Mouse (Mus musculus) left cerebral cortex, adult 2 months (tissue): ENCODE results near the gene Nell2. TPM values are rescaled to one million over a fixed set of nuclear protein-coding genes. Genes with fewer than 3 reads are reported as not detected.
A peak's percentile ranks its signal among the peaks of the same experiment; 100 is the strongest.

Experiments
- DNase-seq, 2 experiments: peaks; one replicate each; pipeline ENCODE4 v3.0.0; 2021 to 2022; ENCODE audit warnings: low spot score in 2 of 2, mixed read lengths in 1 of 2; ENCODE audit errors: extremely low spot score in 1 of 2
- H3K27ac ChIP-seq: fragments of 200-600 bp; 2 replicates; pipeline ENCODE4 v1.8.1; 2022
- H3K4me3 ChIP-seq: fragments of 200-600 bp; 2 replicates; pipeline ENCODE4 v1.8.1; 2022
- CTCF ChIP-seq: fragments of 200-600 bp; IDR thresholded peaks from 2 replicates; pipeline ENCODE4 v1.8.1; 2022; ENCODE audit warnings: antibody characterized with exemption, mild to moderate bottlenecking, moderate library complexity
- intact Hi-C: fragments of 180-260 bp; cut with DNase I; formaldehyde crosslinking; loops from one replicate; pipeline ENCODE4 v1.15.1; 2025
- long read RNA-seq, 2 experiments: library from polyadenylated mRNA; stranded (forward); transcript quantifications; one replicate each; pipeline ENCODE4 v2.0.0; 2021; ENCODE audit warnings: borderline mapping rate in 2 of 2
- total RNA-seq, 2 experiments: library from RNA; stranded (reverse); gene quantifications; 2 replicates each; pipeline ENCODE4 v1.2.3; 2021

Gene Nell2
- total RNA-seq, result 100 to 1,000 TPM; 466 to 500 TPM
- long read RNA-seq, experiment 1, transcript Nell2-202 (21 exons, 3,220 nt), result major isoform, 94 of 794 reads
- long read RNA-seq, experiment 1, transcript Nell2-201 (21 exons, 2,675 nt), result minor isoform, 62 of 794 reads
- long read RNA-seq, experiment 1, partial matches to known transcripts, result 537 of 794 reads
- long read RNA-seq, experiment 1, other reads (novel, unspliced or antisense), result 101 of 794 reads
- long read RNA-seq, experiment 2, transcript Nell2-202 (21 exons, 3,220 nt), result major isoform, 44 of 476 reads
- long read RNA-seq, experiment 2, transcript Nell2-201 (21 exons, 2,675 nt), result minor isoform, 25 of 476 reads
- long read RNA-seq, experiment 2, partial matches to known transcripts, result 343 of 476 reads
- long read RNA-seq, experiment 2, other reads (novel, unspliced or antisense), result 64 of 476 reads

GRCm38 (mm10) chr15:95527948-95528861, at the start of gene Nell2:
Nell2 (minus strand) TSS chr15:95528559.
- peak within 1 kb of the TSS; percentile 60 for H3K4me3 ChIP-seq
- peak; percentile 36 for TF ChIP-seq CTCF
- intact Hi-C loops, result loop anchor here (2.0 to 5.0 kb wide), 6 partner anchors 41 to 756 kb away; no protein-coding TSS in a partner anchor
- peak within 1 kb of the TSS; percentile 95 for H3K27ac ChIP-seq
- DNase-seq, result peak; percentile 72 to 75

- H3K4me3 ChIP-seq, result no peak overlapping the region
- TF ChIP-seq CTCF, result peak; percentile 91
- DNase-seq, result peak; percentile 45 to 54
- intact Hi-C loops, result loop anchor here (1.0 to 10.0 kb wide), 6 partner anchors 46 to 1020 kb away; partner anchors contain the start of gene Nell2
- H3K27ac ChIP-seq, result no peak overlapping the region
These were observed 46.3 kb upstream of the Nell2 start for GRCm38 (mm10) chr15:95574661-95575060.

- no peak overlapping the region for H3K27ac ChIP-seq
- DNase-seq, result no peak
- no peak overlapping the region for H3K4me3 ChIP-seq
- TF ChIP-seq CTCF, result no peak
- intact Hi-C loops, result loop anchor here (10.0 kb wide), 2 partner anchors 725 to 1015 kb away; no protein-coding TSS in a partner anchor
These were observed 41.2 kb upstream of the Nell2 start for GRCm38 (mm10) chr15:95569606-95570005.

- no peak overlapping the region for H3K27ac ChIP-seq
- intact Hi-C loops, result no loop called here
- H3K4me3 ChIP-seq, result no peak overlapping the region
- TF ChIP-seq CTCF, result no peak
- no peak for DNase-seq
These were observed 36.8 kb upstream of the Nell2 start for GRCm38 (mm10) chr15:95565160-95565559.

- Histone ChIP-seq H3K4me3 (no peak overlapping the region), H3K27ac (no peak overlapping the region)
- DNase-seq, result no peak
- intact Hi-C loops, result no loop called here
- TF ChIP-seq CTCF, result no peak
These were observed 32.9 kb upstream of the Nell2 start for GRCm38 (mm10) chr15:95561303-95561702.

- intact Hi-C loops, result no loop called here
- no peak for DNase-seq
- no peak for TF ChIP-seq CTCF
- H3K27ac ChIP-seq, result no peak overlapping the region
- no peak overlapping the region for H3K4me3 ChIP-seq
These were observed 21.7 kb upstream of the Nell2 start for GRCm38 (mm10) chr15:95550011-95550410.

GRCm38 (mm10) chr15:95542632-95543031, 14.3 kb upstream of the Nell2 start:
- no peak for TF ChIP-seq CTCF
- no peak for DNase-seq
- H3K27ac ChIP-seq, result peak overlapping the region; percentile 72
- H3K4me3 ChIP-seq, result no peak overlapping the region
- intact Hi-C loops, result no loop called here

- TF ChIP-seq CTCF, result no peak
- Histone ChIP-seq H3K4me3 (no peak overlapping the region), H3K27ac (peak overlapping the region; percentile 80)
- intact Hi-C loops, result loop anchor here (10.0 kb wide), 1 partner anchor 702 kb away; no protein-coding TSS in a partner anchor
- no peak for DNase-seq
These were observed 8.4 kb upstream of the Nell2 start for GRCm38 (mm10) chr15:95536724-95537123.

- DNase-seq, result no peak
- no peak for TF ChIP-seq CTCF
These were observed 7.9 kb upstream of the Nell2 start for GRCm38 (mm10) chr15:95536230-95536629.

GRCm38 (mm10) chr15:95534644-95535043, 6.3 kb upstream of the Nell2 start:
- TF ChIP-seq CTCF, result no peak
- intact Hi-C loops, result loop anchor here (10.0 kb wide), 1 partner anchor 700 kb away; no protein-coding TSS in a partner anchor
- Histone ChIP-seq H3K4me3 (no peak overlapping the region), H3K27ac (peak overlapping the region; percentile 57)
- no peak for DNase-seq

More at GRCm38 (mm10) chr15:95536230-95536629, 7.9 kb upstream of the Nell2 start:
- intact Hi-C loops, result loop anchor here (10.0 kb wide), 1 partner anchor 701 kb away; no protein-coding TSS in a partner anchor
- Histone ChIP-seq H3K27ac (peak overlapping the region; percentile 80), H3K4me3 (no peak overlapping the region)

GRCm38 (mm10) chr15:95527461-95527947, 855 bp downstream of the Nell2 start:
- peak in 1 of 2 experiments; percentile 51 for DNase-seq
- peak overlapping the region; percentile 95 for H3K27ac ChIP-seq
- intact Hi-C loops, result loop anchor here (2.0 to 5.0 kb wide), 5 partner anchors 40 to 755 kb away; no protein-coding TSS in a partner anchor
- H3K4me3 ChIP-seq, result peak overlapping the region; percentile 60
- no peak for TF ChIP-seq CTCF
